Mouse (Mus musculus): ENCODE measurements around the gene Hesx1. TPM values are rescaled to one million over a fixed set of nuclear protein-coding genes. Genes with fewer than 3 reads are reported as not detected.

The Hesx1 gene
- not detected for total RNA-seq (2023)

DNA sequence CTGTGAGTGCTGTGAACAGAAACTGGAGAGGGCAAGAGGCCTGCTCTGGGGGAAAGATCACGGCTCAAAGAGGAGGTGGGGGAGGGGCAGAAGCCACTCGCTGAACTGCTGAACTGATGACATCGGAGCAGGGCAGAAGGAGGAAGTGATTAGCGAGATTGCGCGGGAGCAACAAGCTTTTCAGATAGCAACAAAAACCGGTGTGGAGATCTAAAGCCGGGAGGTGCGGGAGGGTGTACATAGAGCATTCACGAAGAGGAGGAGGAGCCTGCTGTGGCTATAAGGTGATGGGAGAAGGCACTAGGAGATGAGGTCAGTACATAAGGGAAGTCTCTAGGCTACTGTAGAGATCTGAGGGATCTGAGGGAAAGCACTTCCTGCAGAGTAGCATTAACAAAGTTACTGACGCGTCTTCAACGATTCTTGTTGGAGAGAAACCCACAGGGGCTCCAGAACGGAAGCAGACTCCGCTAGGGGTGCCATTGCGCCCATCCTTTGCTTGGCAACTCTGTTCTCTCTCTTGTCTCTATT is at the start of gene Hesx1:
Gene Hesx1, plus strand, starts transcription at position 206 of the 531 bp plus-strand sequence.

DNA sequence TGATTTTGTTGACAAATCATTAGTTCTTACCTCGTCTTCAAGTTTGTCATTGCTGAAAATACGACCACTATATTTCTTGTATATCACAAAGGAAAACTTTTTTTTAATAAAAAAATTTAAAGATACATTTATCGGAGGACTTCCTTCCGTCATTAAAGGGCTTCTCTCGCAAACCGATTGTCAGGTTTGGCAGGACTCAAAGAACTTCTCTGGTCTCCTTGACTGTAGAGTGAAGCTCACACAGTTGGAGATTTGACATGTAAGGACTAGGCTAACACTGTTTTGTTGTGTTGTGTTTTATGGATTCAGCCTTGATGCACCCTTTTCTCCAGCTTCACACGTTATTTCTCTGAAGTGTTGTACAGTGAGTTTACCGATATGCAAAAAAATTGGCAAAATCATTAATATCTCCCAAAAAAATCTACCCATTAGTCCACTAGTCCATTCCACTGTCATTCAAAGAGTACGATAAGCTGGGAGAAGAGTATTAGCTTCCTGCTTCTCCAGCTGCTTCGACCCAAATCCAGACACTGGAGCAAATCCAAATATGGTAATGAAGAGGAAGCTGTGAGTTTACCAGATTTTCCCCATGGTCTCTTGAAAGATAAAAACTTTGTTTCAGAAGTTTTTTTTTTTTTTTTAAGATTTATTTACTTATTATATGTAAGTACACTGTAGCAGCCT is 23.0 kb upstream of the Hesx1 start, which contains the start of gene Appl1:
Gene Appl1, minus strand, starts transcription at position 127 of the 684 bp plus-strand sequence.

DNA sequence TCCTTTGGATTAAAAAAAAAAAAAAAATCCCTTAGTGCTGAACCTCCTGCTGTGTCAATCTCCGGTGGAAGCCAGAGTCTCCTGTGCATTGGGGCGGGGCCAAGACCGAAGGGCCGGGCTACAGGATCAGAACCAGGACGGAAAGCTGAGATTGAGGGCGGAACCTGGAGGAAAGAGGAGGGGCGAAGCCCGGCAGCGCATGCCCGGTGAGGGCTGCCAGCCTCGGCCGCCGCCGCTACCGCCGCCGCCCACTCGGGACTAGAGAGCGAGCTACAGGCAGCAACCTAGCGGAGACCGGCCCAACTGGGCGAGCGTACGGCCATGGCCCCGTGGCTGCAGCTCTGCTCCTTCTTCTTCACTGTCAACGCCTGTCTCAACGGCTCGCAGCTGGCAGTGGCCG is 44.6 kb downstream of the Hesx1 start, which contains the start of gene Il17rd:
Gene Il17rd, plus strand, starts transcription at position 159 of the 400 bp plus-strand sequence.

Other genes with a start within 250 kb of the Hesx1 start
- gene Asb14, start 99.9 kb upstream of the Hesx1 start, total RNA-seq (2023), result under 1 TPM in 1 of 2 experiments, not detected in 1; 0.55 TPM
- gene Appl1, start 23.2 kb upstream of the Hesx1 start, total RNA-seq (2023), result 10 to 100 TPM; 24.8 to 26.4 TPM
- gene Il17rd, start 44.5 kb downstream of the Hesx1 start, total RNA-seq (2023), result 1 to 10 TPM in 1 of 2 experiments, under 1 TPM in 1; 0.88 to 2.3 TPM
- gene Arhgef3, start 120.5 kb downstream of the Hesx1 start, total RNA-seq (2023), result 100 to 1,000 TPM; 156 to 171 TPM